Mouse (Mus musculus) brain, embryonic 14.5 days (tissue): ENCODE measurements around the gene Ifna6. TPM values are rescaled to one million over a fixed set of nuclear protein-coding genes. Genes with fewer than 3 reads are reported as not detected.
A peak's percentile ranks its signal among the peaks of the same experiment; 100 is the strongest.
"Not testable (repeated sequence)": the region's sequence is repeated elsewhere in the genome, so short reads cannot be mapped to it uniquely, and the experiment has no call there.

Experiments used
- DNase-seq: peaks from one replicate; pipeline ENCODE4 v3.0.0-alpha.2; 2011; ENCODE audit warnings: low read depth
- CTCF ChIP-seq: fragments of 200-500 bp; IDR thresholded peaks from 2 replicates; pipeline ENCODE4 v1.5.1; 2012; ENCODE audit warnings: inconsistent platforms, mild to moderate bottlenecking, moderate library complexity, borderline replicate concordance; ENCODE audit not compliant: insufficient read depth, insufficient read length; ENCODE audit errors: extremely low read depth
- POLR2A ChIP-seq: fragments of 200-500 bp; IDR thresholded peaks from 2 replicates; pipeline ENCODE4 v1.6.1; 2012; ENCODE audit warnings: mild to moderate bottlenecking, inconsistent platforms, borderline replicate concordance; ENCODE audit not compliant: poor library complexity, insufficient read depth, insufficient read length, severe bottlenecking; ENCODE audit errors: extremely low read depth
- polyA plus RNA-seq: library from polyadenylated mRNA; depleted of rRNA; stranded (reverse); fragments of >200 nt; gene quantifications from 2 replicates; pipeline ENCODE4 v1.2.3, GENCODE M21; 2012

Ifna6 gene
- polyA plus RNA-seq, 1 experiment: not detected

GRCm38 (mm10) chr4:88819659-88820058 lies 7.6 kb upstream of the Ifna6 start, which contains the start of gene Ifna11:
Gene Ifna11 (plus strand): TSS chr4:88819959.
- TF ChIP-seq POLR2A (no peak), CTCF (no peak)
- no peak for DNase-seq

- TF ChIP-seq CTCF (peak; percentile 47; the same call in 1 of the 2 replicates), POLR2A (no peak)
Measured at GRCm38 (mm10) chr4:88822995-88823394, 4.2 kb upstream of the Ifna6 start.

GRCm38 (mm10) chr4:88830523-88830922 lies 3.3 kb downstream of the Ifna6 start:
- TF ChIP-seq CTCF (peak; percentile 41; the same call in 1 of the 2 replicates), POLR2A (no peak)
- peak; percentile 38 for DNase-seq

More at GRCm38 (mm10) chr4:88822995-88823394, 4.2 kb upstream of the Ifna6 start:
- DNase-seq: peak; percentile 21

- DNase-seq: not testable (repeated sequence)
Measured at GRCm38 (mm10) chr4:88835225-88835624, 8.0 kb downstream of the Ifna6 start, which contains the start of gene Ifna5. Gene Ifna5 (plus strand): TSS chr4:88835525.

- no peak for TF ChIP-seq POLR2A
- peak; percentile 31; the same call in 1 of the 2 replicates for TF ChIP-seq CTCF
- DNase-seq: peak; percentile 21
Measured at GRCm38 (mm10) chr4:88838828-88839227, 11.6 kb downstream of the Ifna6 start.

- no peak for TF ChIP-seq POLR2A
- TF ChIP-seq CTCF: no peak
Measured at GRCm38 (mm10) chr4:88840058-88840457, 12.8 kb downstream of the Ifna6 start.

GRCm38 (mm10) chr4:88841438-88841911 lies 14.3 kb downstream of the Ifna6 start, which contains the start of gene Ifna4:
Gene Ifna4 (plus strand): TSS chr4:88841861.
- no peak for TF ChIP-seq POLR2A
- no peak for DNase-seq

More at GRCm38 (mm10) chr4:88840058-88840457, 12.8 kb downstream of the Ifna6 start:
- DNase-seq: no peak

- TF ChIP-seq CTCF (peak; percentile 6; the same call in 1 of the 2 replicates), POLR2A (no peak)
- DNase-seq: no peak
Measured at GRCm38 (mm10) chr4:88845334-88845733, 18.1 kb downstream of the Ifna6 start.

- TF ChIP-seq CTCF (no peak), POLR2A (no peak)
- DNase-seq: no peak
Measured at GRCm38 (mm10) chr4:88849698-88850097, 22.5 kb downstream of the Ifna6 start, which contains the start of gene Ifna1. Gene Ifna1 (plus strand): TSS chr4:88850087.

- TF ChIP-seq POLR2A (no peak), CTCF (no peak)
- DNase-seq: peak; percentile 83
Measured at GRCm38 (mm10) chr4:88851026-88851763, 24.0 kb downstream of the Ifna6 start.

- TF ChIP-seq POLR2A (no peak), CTCF (no peak)
- no peak for DNase-seq
Measured at GRCm38 (mm10) chr4:88859214-88859613, 32.0 kb downstream of the Ifna6 start.

- no peak for TF ChIP-seq POLR2A
- TF ChIP-seq CTCF: no peak
Measured at GRCm38 (mm10) chr4:88863309-88863708, 36.1 kb downstream of the Ifna6 start.

More at GRCm38 (mm10) chr4:88863309-88863708, 36.1 kb downstream of the Ifna6 start:
- DNase-seq: no peak
